Mouse (Mus musculus) forebrain, embryonic 16.5 days (tissue): ENCODE measurements around the gene March4. TPM values are rescaled to one million over a fixed set of nuclear protein-coding genes. Genes with fewer than 3 reads are reported as not detected.

Experiments
- ATAC-seq: fragments of 200-750 bp; cut with Nextera tagmentation; 2 replicates; pipeline ENCODE4 v1.8.0; 2017; ENCODE audit warnings: mild to moderate bottlenecking, moderate library complexity
- H3K27ac ChIP-seq: fragments of 300-500 bp; sonication (generic); 2 replicates; pipeline ENCODE4 v1.5.1; 2014; ENCODE audit warnings: low read length, control low read depth
- H3K27me3 ChIP-seq: fragments of 300-500 bp; sonication (generic); replicated peaks from 2 replicates; pipeline ENCODE4 v1.6.1; 2014; ENCODE audit warnings: low read length; ENCODE audit not compliant: control insufficient read depth, insufficient read depth
- H3K36me3 ChIP-seq: fragments of 300-500 bp; sonication (generic); 2 replicates; pipeline ENCODE4 v1.6.1; 2014; ENCODE audit not compliant: control insufficient read depth, insufficient read depth
- H3K4me1 ChIP-seq: fragments of 300-500 bp; sonication (generic); replicated peaks from 2 replicates; pipeline ENCODE4 v1.6.1; 2014; ENCODE audit warnings: low read length; ENCODE audit not compliant: control insufficient read depth, insufficient read depth
- H3K4me2 ChIP-seq: fragments of 300-500 bp; sonication (generic); 2 replicates; pipeline ENCODE4 v1.6.1; 2014; ENCODE audit warnings: mild to moderate bottlenecking, low read length, control low read depth
- H3K4me3 ChIP-seq: fragments of 300-500 bp; sonication (generic); replicated peaks from 2 replicates; pipeline ENCODE4 v1.5.1; 2014; ENCODE audit warnings: mild to moderate bottlenecking, low read length, control low read depth
- H3K9ac ChIP-seq: fragments of 300-500 bp; sonication (generic); replicated peaks from 2 replicates; pipeline ENCODE4 v1.6.1; 2014; ENCODE audit warnings: low read depth, low read length, control low read depth
- H3K9me3 ChIP-seq: fragments of 300-500 bp; sonication (generic); 2 replicates; pipeline ENCODE4 v1.6.1; 2016; ENCODE audit warnings: low read length; ENCODE audit not compliant: control insufficient read depth
- WGBS: fragments of 180-500 bp; shearing (Covaris S2); extraction: QIAGEN DNeasy Blood & Tissue Kit; methylation state at CpG from one replicate; pipeline ENCODE4 v1.1.7; 2014; 5-methylcytosine and 5-hydroxymethylcytosine counted together
- polyA plus RNA-seq: library from polyadenylated mRNA; unstranded; fragments of >200 nt; fragmentation: Nextera tagmentation; extraction: Ambion mirVana; gene quantifications from 2 replicates; pipeline ENCODE4 v1.2.1, GENCODE M21; 2015

The March4 gene
- polyA plus RNA-seq, result 6.1 and 7.7 TPM in 2 replicates

DNA sequence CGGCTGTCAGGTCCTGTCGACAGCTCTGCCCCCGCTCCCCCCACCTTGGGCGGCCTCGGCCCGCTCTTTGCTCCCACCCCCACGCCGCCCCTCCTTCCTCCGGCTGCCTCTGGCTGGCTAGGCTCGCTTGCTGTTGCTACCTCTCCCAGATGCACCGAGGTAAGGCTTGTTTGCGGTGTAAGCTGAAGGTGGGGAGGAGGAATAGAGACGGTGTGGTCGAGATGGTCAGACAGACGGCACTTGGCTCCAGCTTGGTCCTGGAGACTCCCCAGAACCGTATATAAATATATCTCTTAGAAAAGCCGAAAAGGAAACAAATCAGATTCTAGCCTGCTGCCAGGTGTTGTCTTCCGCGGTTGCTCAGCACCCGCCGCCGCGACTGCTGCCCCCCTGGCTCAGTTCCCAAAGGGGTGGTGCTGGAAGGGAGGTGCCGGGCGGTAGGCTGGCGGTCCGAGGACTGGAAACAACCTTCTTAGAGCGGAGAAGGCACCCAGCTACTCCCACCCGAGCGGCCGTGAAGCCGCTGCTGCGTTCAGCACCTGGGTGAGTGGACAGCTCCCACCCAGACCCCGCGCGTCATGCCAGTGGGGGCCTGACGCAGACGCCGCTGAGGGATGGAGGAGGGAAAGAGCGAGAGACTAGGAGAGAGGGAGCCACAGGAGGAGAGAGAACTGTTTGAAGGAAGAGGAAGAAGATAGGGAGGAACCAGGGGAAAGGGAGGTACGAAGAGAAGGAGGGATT is at the start of gene March4:
Gene March4 (minus strand): TSS at position 320 of the 741 bp plus-strand sequence.
- H3K4me1 ChIP-seq, result peaks cover 12% of the 10 kb centered on the region
- WGBS, result under 1% methylated on average over 39 of the region's 41 CpGs
- H3K9ac ChIP-seq, result peak within 1 kb of the TSS; percentile 79
- peak within 1 kb of the TSS; percentile 85 for H3K27ac ChIP-seq
- peak within 1 kb of the TSS; percentile 72 for H3K4me2 ChIP-seq
- H3K27me3 ChIP-seq, result no peaks in the 10 kb centered on the region
- peak; percentile 71 for ATAC-seq
- peak within 1 kb of the TSS; percentile 70 for H3K4me3 ChIP-seq
- H3K36me3 ChIP-seq, result no peaks in the 10 kb centered on the region
- no peaks in the 10 kb centered on the region for H3K9me3 ChIP-seq

DNA sequence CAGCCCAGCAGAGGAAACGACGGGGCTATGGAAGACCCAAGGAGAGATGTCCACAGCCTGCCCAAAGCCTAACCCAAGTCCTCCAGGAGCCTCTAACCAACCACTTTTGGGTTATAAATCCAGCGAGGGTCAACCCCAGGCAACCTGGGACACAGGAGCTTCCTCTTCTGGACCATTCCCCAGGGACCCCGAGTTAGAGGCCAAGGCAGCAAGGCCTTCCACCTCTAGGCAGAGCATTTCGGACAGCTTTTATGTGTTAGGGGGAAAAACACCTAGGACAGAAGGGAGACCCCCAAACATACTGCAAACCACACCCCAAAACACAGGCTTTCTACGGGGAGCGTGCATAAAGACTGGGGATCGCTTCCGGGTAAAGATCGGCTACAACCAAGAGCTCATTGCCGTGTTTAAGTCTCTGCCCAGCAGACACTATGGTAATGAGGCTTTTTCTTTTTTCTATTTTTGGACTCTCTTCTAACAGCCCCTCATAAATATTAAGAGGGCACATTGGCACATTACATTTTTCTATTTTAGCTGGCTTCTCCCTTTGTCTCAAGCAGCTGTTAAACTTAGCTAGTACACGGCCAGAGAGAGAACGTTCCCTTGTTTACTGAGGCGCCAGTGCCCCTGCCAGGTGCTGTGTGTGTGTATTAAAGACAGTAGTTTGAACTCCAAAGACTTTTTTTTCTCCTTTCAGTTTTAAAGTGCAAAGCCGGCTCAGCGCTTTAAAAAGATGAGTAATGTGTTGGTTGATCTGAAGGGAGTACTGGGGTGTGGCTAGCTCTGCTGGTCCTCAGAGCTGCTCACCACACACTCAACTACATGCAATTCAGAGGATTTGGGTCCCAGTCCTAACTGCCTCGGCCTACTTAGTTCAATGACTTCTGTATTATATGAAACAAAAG is 49.5 kb upstream of the March4 start:
- no peak overlapping the region for H3K4me2 ChIP-seq
- H3K9me3 ChIP-seq, result no peaks in the 10 kb centered on the region
- H3K27ac ChIP-seq, result 0 out of 2 replicates have a peak overlapping the region, but pooled peaks have one; percentile 9
- H3K27me3 ChIP-seq, result no peaks in the 10 kb centered on the region
- H3K9ac ChIP-seq, result no peak overlapping the region
- WGBS, result 74% methylated on average over 17 of the region's 17 CpGs
- no peak overlapping the region for H3K4me3 ChIP-seq
- no peak for ATAC-seq
- H3K4me1 ChIP-seq, result peaks cover 18% of the 10 kb centered on the region
- H3K36me3 ChIP-seq, result peaks cover 3% of the 10 kb centered on the region; the same call in 1 of the 2 replicates

DNA sequence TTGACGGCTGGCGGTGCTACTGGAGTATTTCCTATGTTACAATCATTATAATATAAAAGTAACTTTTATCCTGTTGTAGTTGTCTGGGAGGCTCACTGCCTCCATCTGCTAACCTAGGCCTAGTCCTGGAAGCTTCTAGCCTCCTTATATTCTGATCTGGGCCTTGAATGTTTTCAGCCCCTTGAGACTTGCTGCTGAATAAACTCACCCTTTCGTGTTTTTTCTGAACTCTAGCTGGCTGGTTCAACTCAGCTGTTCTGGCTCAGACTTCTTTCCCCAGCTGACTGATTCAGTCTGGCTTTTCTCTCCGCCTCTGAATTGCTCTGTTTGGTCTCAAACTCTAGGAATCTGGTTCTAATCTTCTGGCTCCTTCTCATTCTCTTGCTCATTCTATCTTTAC is 47.2 kb upstream of the March4 start:
- peak overlapping the region; percentile 89 for H3K27ac ChIP-seq
- peak overlapping the region; percentile 58 for H3K4me3 ChIP-seq
- H3K27me3 ChIP-seq, result no peaks in the 10 kb centered on the region
- H3K4me1 ChIP-seq, result peaks cover 18% of the 10 kb centered on the region
- WGBS, result 79% methylated on average over 4 of the region's 4 CpGs
- no peaks in the 10 kb centered on the region for H3K36me3 ChIP-seq
- peak overlapping the region; percentile 65 for H3K4me2 ChIP-seq
- peak overlapping the region; percentile 68 for H3K9ac ChIP-seq
- no peak for ATAC-seq
- H3K9me3 ChIP-seq, result no peaks in the 10 kb centered on the region

GRCm38 (mm10) chr1:72582947-72583731 is 46.4 kb upstream of the March4 start, which contains the start of gene Smarcal1:
Smarcal1 (plus strand) TSS chr1:72583251.
- peak within 1 kb of the TSS; percentile 58 for H3K4me3 ChIP-seq
- WGBS, result under 1% methylated on average over 25 of the region's 25 CpGs
- H3K36me3 ChIP-seq, result no peaks in the 10 kb centered on the region
- peak; percentile 99 for ATAC-seq
- H3K9me3 ChIP-seq, result no peaks in the 10 kb centered on the region
- H3K4me2 ChIP-seq, result peak within 1 kb of the TSS; percentile 65
- H3K9ac ChIP-seq, result peak within 1 kb of the TSS; percentile 68
- H3K4me1 ChIP-seq, result peaks cover 24% of the 10 kb centered on the region
- H3K27me3 ChIP-seq, result no peaks in the 10 kb centered on the region
- H3K27ac ChIP-seq, result peak within 1 kb of the TSS; percentile 89

DNA sequence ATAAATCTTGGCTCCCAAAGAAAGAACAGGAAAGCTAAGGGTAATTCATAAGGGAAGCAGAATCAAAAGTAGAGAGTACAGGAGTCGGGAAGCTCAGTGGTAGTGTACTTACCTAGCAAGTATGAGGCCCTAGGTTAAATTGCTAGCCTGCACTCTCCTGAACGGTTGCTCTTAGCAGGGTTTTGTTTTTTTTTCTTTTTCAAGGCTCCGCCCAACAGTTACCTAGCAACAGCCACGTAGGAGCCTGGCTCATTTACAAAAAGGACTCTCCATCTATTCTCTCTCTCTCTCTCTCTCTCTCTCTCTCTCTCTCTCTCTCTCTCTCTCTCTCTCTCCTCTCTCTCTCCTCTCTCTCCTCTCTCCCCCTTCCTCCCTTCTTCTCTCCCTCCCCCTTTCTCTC is 42.1 kb upstream of the March4 start:
- H3K9ac ChIP-seq, result peak overlapping the region; percentile 0; the same call in 1 of the 2 replicates
- H3K4me2 ChIP-seq, result peak overlapping the region; percentile 11
- H3K4me1 ChIP-seq, result peaks cover 24% of the 10 kb centered on the region
- H3K9me3 ChIP-seq, result no peaks in the 10 kb centered on the region
- H3K4me3 ChIP-seq, result peak overlapping the region; percentile 18
- no peak for ATAC-seq
- no peaks in the 10 kb centered on the region for H3K36me3 ChIP-seq
- WGBS, result 16% methylated on average over 4 of the region's 4 CpGs
- H3K27me3 ChIP-seq, result no peaks in the 10 kb centered on the region
- H3K27ac ChIP-seq, result no peak overlapping the region

DNA sequence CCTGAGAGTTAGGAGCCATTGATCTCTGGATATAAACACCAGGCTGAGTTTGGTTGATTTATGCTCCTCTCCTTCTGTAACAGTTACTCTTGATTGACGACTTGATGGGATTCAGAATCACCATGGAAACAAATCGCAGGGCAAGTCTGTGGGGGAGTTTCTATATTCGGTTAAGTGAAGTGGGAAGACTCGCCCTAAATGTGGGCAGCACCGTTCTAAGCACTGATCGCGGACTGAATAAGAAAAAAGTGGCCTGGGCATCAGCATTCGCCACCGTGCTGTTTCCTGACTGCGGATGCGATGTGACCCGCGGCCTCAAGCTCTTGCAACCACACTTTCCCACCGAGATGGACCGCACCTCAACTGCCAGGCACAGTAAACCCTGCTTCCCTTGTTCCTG is 41.6 kb upstream of the March4 start:
- WGBS, result 33% methylated on average over 15 of the region's 15 CpGs

DNA sequence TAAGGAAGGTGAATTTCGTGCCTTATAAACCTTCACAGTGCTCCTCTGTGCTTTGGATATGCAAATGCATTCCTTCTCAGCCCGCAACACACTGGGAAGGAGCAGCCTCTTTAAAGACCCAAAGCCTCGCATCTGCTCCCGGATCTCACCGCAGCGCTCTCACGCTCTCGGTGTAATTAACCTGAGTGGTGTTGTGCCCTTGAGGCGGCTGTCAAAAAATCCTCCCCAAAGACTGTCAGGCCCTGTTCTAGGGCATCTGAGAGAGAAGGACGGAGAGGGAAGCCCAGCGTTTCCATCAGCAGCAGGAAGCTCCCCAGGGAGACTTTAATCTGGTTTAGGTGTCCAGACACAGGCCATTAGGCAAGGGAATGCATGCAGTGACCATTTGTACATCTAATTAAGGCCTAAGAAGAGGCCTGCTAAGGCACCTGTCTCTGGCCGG is 40.8 kb upstream of the March4 start:
- no peaks in the 10 kb centered on the region for H3K36me3 ChIP-seq
- H3K27ac ChIP-seq, result no peak overlapping the region
- H3K27me3 ChIP-seq, result no peaks in the 10 kb centered on the region
- ATAC-seq, result no peak
- peaks cover 19% of the 10 kb centered on the region for H3K4me1 ChIP-seq
- peak overlapping the region; percentile 47 for H3K4me2 ChIP-seq
- no peaks in the 10 kb centered on the region for H3K9me3 ChIP-seq
- 0 out of 2 replicates have a peak overlapping the region, but pooled peaks have one; percentile 13 for H3K4me3 ChIP-seq
- peak overlapping the region; percentile 40; the same call in 1 of the 2 replicates for H3K9ac ChIP-seq
- 3% methylated on average over 12 of the region's 12 CpGs for WGBS

More for the DNA sequence above, 41.6 kb upstream of the March4 start:
- peak overlapping the region; percentile 18 for H3K4me3 ChIP-seq
- ATAC-seq, result no peak
- peak overlapping the region; percentile 0; the same call in 1 of the 2 replicates for H3K9ac ChIP-seq
- H3K27ac ChIP-seq, result no peak overlapping the region
- H3K36me3 ChIP-seq, result no peaks in the 10 kb centered on the region
- peak overlapping the region; percentile 11 for H3K4me2 ChIP-seq
- no peaks in the 10 kb centered on the region for H3K9me3 ChIP-seq
- peaks cover 21% of the 10 kb centered on the region for H3K4me1 ChIP-seq
- no peaks in the 10 kb centered on the region for H3K27me3 ChIP-seq

GRCm38 (mm10) chr1:72575121-72575520 is 38.4 kb upstream of the March4 start:
- no peak overlapping the region for H3K27ac ChIP-seq

More at GRCm38 (mm10) chr1:72575121-72575520, 38.4 kb upstream of the March4 start:
- Histone ChIP-seq H3K9ac (no peak overlapping the region), H3K9me3 (no peaks in the 10 kb centered on the region), H3K4me1 (peaks cover 17% of the 10 kb centered on the region), H3K36me3 (no peaks in the 10 kb centered on the region), H3K4me2 (no peak overlapping the region), H3K4me3 (no peak overlapping the region), H3K27me3 (no peaks in the 10 kb centered on the region)
- WGBS, result 53% methylated on average over 4 of the region's 4 CpGs
- no peak for ATAC-seq
